Mouse (Mus musculus) ovary, adult 18-20 months (tissue): ENCODE measurements around the gene Atl2.

Experiments
- DNase-seq: peaks from one replicate; pipeline ENCODE4 v3.0.0; 2022; ENCODE audit warnings: low spot score, mixed read lengths

The Atl2 gene

DNA sequence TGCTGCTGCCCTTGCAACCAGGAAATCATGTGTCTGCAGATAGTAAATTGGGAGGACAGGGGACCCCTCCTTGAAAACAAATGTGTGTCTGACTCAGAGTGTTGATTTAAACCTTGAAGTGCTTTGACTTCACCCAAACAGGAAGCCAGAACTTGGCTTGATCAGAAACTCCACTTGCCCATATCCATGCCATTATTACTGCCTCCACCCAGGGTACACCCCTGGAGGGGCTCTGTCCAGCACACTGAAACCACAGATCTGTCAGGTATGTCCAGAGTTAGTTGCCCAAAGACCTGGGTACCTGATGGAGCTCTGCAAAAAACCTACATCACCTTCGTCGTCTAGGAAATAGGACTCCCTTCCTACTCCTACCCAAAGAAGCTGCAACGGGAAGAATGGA, 77.0 kb downstream of the Atl2 start:
- DNase-seq, result no peak

GRCm38 (mm10) chr17:79817995-79818394, 77.9 kb downstream of the Atl2 start:
- DNase-seq, result no peak

- DNase-seq, result no peak
Measured at GRCm38 (mm10) chr17:79817551-79817950, 78.4 kb downstream of the Atl2 start.

- no peak for DNase-seq
Measured at GRCm38 (mm10) chr17:79816896-79817295, 79.0 kb downstream of the Atl2 start.

DNA sequence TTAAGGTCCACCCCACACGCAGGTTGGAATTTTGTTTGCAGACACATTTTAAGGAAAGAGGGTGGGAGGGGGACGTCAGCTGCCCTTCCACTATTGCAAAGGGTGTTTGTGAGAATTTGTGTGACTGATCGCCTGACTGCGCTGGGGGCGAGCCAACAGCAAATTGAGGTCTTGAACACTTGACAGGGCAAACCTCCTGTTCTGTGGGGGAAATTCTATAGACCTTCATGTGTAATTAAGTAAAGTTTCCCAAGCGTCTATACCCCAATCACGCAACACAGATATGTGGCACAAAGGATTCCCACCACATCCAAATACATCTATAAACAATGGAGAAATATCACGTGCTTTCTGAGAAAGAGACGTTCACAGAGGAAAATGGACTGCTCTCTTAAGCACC, 85.5 kb downstream of the Atl2 start:
- DNase-seq, result no peak

DNA sequence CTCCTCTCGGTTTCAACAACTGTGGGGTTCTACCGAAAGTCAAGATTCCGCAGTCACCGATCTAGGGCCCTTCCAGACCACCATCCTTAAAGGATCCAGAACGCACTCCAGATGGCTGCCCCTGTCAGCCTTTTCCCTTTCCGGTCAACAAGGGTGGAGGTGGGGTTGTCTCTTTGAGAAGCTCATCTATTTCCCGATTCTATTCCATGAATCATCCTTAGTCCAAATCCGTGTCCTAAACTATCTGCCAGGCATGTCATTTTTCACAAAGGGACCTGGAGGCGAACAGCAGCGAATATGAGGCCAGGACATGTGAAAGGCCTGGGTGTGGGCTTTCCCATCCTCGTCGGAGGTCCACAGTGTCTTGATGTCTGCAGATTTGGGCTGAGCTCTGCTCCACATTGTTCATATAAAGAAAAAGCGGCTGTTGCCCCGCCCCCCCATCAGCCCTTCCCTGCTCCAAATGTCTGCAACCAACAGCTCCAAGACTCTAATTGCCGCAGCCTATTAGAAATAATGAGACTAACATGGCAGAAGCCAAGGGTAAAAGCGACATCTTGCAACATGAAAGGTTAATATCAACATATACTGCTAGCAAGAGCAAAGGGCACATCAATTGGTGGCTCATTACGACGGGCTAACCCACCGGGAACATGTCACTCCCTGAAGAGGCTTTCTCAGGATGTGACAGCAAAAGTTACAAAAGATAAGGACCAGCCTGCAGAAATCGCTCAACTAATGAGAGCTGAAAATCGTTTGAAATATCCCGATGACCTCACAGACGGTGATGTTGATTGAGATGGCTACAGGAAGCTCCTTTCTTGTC, 86.2 kb downstream of the Atl2 start:
- no peak for DNase-seq

- no peak for DNase-seq
Measured at GRCm38 (mm10) chr17:79807237-79807930, 88.5 kb downstream of the Atl2 start.

DNA sequence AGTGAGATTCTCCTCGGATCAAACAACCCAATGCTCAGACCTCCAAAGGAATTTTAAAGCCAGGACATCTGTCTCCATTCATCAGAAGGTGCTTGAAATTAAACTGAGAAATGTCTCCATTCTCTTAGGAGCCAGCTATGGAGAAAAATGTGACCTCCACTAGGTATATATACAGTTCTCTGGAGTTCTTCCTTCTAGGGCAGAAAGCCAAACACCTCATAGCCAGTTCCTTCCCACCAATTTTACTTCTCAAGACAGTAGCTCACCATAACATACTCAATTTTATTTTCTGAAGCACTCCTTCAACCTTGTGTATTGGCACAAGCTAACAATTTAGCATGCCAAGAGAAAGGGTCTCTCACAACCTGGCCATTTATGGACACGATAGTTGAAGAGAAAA, 91.2 kb downstream of the Atl2 start:
- DNase-seq, result no peak

DNA sequence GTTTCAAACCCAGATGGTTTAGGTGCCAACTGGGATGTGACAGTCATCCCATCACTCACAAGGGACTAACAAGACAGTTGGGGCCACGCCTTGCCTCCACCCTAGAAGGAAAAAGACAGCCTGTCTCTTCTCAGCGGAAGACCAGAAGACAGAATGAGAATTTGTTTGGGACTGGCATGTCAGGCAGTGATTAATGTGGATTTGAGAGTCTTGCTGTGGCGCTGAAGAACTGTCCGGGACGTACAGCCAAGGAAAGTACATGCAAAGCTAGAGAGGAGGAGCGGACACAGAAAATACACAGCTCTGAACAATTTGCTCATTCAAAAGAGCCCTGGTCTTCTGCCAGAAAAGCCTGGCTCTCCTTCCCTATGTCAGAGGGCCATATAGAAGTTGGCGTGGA, 93.9 kb downstream of the Atl2 start:
- no peak for DNase-seq

DNA sequence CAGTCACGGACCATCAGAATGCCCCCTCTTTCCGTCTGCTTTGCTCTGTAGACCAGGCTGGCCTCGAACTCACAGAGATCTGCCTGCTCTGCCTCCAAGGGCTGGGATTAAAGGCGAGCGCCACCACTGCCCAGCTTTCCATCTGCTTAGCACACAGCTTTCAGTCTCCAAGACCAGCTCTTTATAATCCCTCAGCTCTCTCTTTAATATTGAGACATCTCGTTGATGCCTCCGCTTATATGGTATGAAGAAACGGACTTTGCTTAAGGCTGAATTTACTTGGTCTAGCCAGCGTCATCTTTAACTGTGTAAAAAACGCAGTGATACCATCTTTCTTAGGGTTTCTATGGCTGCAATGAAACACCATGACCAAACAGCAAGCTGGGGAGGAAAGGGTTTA, 97.1 kb downstream of the Atl2 start:
- DNase-seq, result no peak
